Mouse (Mus musculus) intestine, postnatal 0 days (tissue): Measurements from ENCODE around the gene Prr15l. TPM values are rescaled to one million over a fixed set of nuclear protein-coding genes. Genes with fewer than 3 reads are reported as not detected.
A peak's percentile ranks its signal among the peaks of the same experiment; 100 is the strongest.

Source experiments
- ATAC-seq: fragments of 200-750 bp; cut with Nextera tagmentation; 2 replicates; pipeline ENCODE4 v1.8.0; 2017; ENCODE audit warnings: mild to moderate bottlenecking, moderate TSS enrichment, moderate library complexity
- H3K27ac ChIP-seq: fragments of 300-500 bp; sonication (generic); 2 replicates; pipeline ENCODE4 v1.5.1; 2014; ENCODE audit warnings: mild to moderate bottlenecking, low read depth, low read length, moderate library complexity
- H3K27me3 ChIP-seq: fragments of 300-500 bp; sonication (generic); replicated peaks from 2 replicates; pipeline ENCODE4 v1.6.1; 2014; ENCODE audit warnings: low read length, mixed read lengths; ENCODE audit not compliant: control insufficient read depth, insufficient read depth
- H3K36me3 ChIP-seq: fragments of 300-500 bp; sonication (generic); 2 replicates; pipeline ENCODE4 v1.6.1; 2014; ENCODE audit warnings: mild to moderate bottlenecking, moderate library complexity; ENCODE audit not compliant: control insufficient read depth, insufficient read depth
- H3K4me1 ChIP-seq: fragments of 300-500 bp; sonication (generic); replicated peaks from 2 replicates; pipeline ENCODE4 v1.6.1; 2014; ENCODE audit warnings: antibody characterized with exemption, low read length, mixed read lengths; ENCODE audit not compliant: control insufficient read depth, insufficient read depth
- H3K4me2 ChIP-seq: fragments of 300-500 bp; sonication (generic); replicated peaks from 2 replicates; pipeline ENCODE4 v1.6.1; 2014; ENCODE audit warnings: low read depth, mild to moderate bottlenecking, moderate library complexity
- H3K4me3 ChIP-seq: fragments of 300-500 bp; sonication (generic); 2 replicates; pipeline ENCODE4 v1.5.1; 2014; ENCODE audit warnings: low read depth, low read length
- H3K9ac ChIP-seq: fragments of 300-500 bp; sonication (generic); 2 replicates; pipeline ENCODE4 v1.6.1; 2014; ENCODE audit warnings: mild to moderate bottlenecking, low read depth, low read length
- H3K9me3 ChIP-seq: fragments of 300-500 bp; sonication (generic); 2 replicates; pipeline ENCODE4 v1.6.1; 2016; ENCODE audit warnings: mixed run types; ENCODE audit not compliant: control insufficient read depth
- CTCF ChIP-seq: sonication (generic); IDR thresholded peaks from 2 replicates; pipeline ENCODE4 v1.5.1; 2016; ENCODE audit warnings: low read depth, mild to moderate bottlenecking, control low read depth, antibody characterized with exemption, moderate library complexity
- WGBS: fragments of 180-500 bp; shearing (Covaris S2); extraction: QIAGEN DNeasy Blood & Tissue Kit; methylation state at CpG from one replicate; pipeline ENCODE4 v1.1.7; 2014; 5-methylcytosine and 5-hydroxymethylcytosine counted together
- polyA plus RNA-seq: library from polyadenylated mRNA; unstranded; fragments of >200 nt; fragmentation: Nextera tagmentation; extraction: Ambion mirVana; gene quantifications from 2 replicates; pipeline ENCODE4 v1.2.1, GENCODE M21; 2015

The Prr15l gene
- polyA plus RNA-seq, 1 experiment from 2014 or later, result 138 TPM

DNA sequence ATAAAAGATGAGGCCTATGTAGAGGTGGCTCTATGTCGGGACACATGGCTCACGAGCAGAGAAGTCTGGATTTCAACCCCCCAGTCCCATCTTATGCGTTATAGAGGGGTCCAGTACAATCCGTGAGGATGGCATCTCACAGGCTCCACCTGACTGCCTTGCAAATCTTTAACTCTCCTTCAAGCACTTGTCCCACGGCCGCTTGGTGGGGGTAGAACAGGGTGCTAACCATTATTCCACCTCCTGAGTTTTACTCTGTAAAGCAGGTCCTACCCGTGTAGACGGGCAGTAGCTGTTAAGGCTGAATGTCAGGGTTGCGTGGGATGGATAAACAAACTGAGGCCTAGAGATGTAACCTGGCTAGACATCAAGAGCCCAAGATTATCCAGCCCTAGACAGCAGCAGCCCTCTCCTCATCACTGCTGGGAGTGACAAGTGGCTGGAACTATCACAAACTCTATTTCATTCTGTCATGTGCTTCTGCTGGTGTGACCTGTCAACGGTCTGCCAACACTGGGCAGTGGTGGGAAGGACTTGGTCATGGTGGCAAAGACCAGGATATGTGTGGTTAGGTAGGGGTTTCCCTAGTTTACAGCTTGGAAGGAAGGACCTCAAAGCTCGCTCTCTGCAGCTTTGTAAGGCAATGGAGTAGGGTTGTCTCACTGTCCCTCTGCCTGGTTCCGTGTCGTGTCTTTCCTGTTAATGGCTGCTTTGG is 5.8 kb downstream of the Prr15l start:
- H3K9me3 ChIP-seq, result no peaks in the 10 kb centered on the region
- no peaks in the 10 kb centered on the region for H3K27me3 ChIP-seq
- no peak for TF ChIP-seq CTCF
- peaks cover 10% of the 10 kb centered on the region; the same call in 1 of the 2 replicates for H3K36me3 ChIP-seq
- H3K9ac ChIP-seq, result no peak overlapping the region
- 77% methylated on average over 13 of the region's 13 CpGs for WGBS
- peaks cover 8% of the 10 kb centered on the region; the same call in 1 of the 2 replicates for H3K4me1 ChIP-seq
- no peak overlapping the region for H3K4me3 ChIP-seq
- no peak for ATAC-seq
- peak overlapping the region; percentile 85 for H3K27ac ChIP-seq
- H3K4me2 ChIP-seq, result peak overlapping the region; percentile 0; the same call in 1 of the 2 replicates

DNA sequence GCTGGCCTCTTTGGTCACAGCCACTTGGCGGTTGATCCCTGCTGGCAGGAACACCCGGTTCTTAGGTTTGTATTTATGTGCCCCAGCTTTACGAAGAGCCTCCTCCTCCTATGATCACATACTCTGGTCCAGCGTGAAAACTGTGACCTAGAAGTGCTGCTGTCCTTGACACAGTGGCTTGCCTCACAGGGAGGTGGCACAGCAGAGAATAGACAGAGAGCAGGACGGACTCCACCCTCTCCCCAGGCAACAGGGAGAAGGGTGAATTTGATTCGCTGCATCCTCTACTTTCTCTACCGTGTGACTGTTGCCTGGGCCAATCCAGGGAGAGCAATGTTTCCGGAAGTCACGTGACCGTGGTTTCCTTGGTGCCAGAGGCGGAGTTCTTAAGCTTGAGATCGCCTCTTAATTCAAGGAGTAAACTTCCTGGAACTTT is 7.0 kb downstream of the Prr15l start:
- H3K9me3 ChIP-seq, result no peaks in the 10 kb centered on the region
- peaks cover 8% of the 10 kb centered on the region for H3K4me1 ChIP-seq
- peak; percentile 84 for ATAC-seq
- WGBS, result 11% methylated on average over 12 of the region's 12 CpGs
- 0 out of 2 replicates have a peak overlapping the region, but pooled peaks have one; percentile 22 for H3K9ac ChIP-seq
- H3K36me3 ChIP-seq, result peaks cover 19% of the 10 kb centered on the region
- no peaks in the 10 kb centered on the region for H3K27me3 ChIP-seq
- peak overlapping the region; percentile 43 for H3K4me2 ChIP-seq
- peak overlapping the region; percentile 11; the same call in 1 of the 2 replicates for H3K4me3 ChIP-seq
- peak overlapping the region; percentile 87 for H3K27ac ChIP-seq
- no peak for TF ChIP-seq CTCF

DNA sequence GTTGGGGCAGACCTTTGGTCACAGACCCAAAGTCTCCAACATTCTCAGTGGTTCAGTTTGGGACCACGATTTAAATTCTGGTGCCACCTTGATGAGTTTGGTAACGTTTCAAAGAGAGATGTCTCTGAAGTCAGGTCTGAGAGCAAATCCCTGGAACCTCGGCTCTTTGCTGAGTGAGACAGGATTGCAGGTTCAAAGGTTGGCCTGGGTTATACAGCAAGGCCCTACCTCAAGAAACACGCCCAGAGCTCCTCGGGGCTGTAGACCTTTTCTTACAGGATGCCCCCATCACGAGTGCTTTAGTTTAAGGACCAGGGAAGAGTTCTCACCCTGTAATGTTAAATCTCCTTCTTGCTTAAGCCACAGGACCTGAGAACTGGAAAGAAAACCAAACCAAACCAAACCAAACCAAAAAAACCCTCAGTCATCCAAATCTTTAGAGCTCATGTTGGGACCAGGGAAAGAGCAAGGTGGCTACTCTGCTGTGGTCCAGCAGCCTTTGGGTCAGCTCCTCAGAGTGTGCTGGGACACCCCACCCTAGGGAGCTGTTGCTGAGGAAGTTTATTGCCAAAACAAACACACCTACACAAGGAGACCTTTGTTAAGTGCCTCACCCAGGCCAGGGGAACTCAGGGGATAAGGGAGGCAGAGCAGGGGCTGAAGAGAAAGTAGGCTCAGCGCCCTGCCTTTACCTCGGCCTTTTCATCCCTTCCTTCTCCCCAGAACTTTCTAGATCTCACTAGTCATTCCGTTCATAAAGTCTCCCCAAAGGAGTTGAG is 8.2 kb downstream of the Prr15l start:
- peak overlapping the region; percentile 24 for H3K4me2 ChIP-seq
- peak overlapping the region; percentile 87 for H3K27ac ChIP-seq
- no peaks in the 10 kb centered on the region for H3K27me3 ChIP-seq
- ATAC-seq, result 0 out of 2 replicates have a peak, but pooled peaks have one; percentile 19
- WGBS, result 31% methylated on average over 9 of the region's 9 CpGs
- H3K36me3 ChIP-seq, result peaks cover 26% of the 10 kb centered on the region
- H3K9me3 ChIP-seq, result no peaks in the 10 kb centered on the region
- TF ChIP-seq CTCF, result no peak
- H3K4me3 ChIP-seq, result no peak overlapping the region
- 0 out of 2 replicates have a peak overlapping the region, but pooled peaks have one; percentile 3 for H3K9ac ChIP-seq
- H3K4me1 ChIP-seq, result peaks cover 8% of the 10 kb centered on the region

DNA sequence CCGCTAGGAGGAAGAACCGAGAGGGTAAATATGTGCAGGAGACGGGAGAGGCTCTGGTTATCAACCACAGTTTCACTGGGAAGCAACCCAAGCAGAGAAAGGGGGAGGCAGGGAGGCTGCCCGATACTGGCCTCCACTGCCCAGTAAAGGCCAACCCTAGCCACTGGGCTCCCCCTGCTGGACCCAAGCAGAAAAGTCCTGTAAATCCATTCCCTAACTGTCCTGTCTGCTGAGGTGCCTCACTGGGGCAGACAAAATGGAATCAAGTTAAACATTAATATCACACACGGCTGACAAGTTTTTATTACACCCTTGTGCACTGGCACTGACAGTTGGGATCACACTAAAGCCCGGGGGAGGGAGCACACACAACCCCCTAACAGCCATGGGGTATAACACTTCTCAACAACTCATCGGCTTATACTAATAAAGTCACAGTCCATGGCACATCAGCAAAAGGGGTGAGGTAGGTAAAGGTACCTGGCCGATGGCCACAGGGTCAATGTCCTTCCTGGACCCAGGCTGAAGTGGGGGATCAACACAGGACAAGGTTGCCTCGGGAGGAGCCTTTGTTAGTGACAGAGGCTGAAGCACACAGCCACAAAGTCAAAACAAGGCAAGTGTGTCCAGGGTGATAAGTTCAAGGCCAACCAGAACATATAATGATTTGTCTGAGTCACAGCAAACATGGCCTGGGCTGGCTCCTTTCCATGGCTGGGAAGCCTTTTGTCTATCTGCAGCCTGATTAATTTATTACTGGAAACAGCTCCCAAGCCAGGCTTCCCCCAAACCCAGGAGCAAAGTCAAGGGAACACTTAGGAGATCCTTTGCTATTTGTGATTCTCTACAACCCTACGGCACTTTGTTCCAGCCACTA is 9.9 kb downstream of the Prr15l start:
- 19% methylated on average over 10 of the region's 10 CpGs for WGBS
- H3K36me3 ChIP-seq, result peaks cover 26% of the 10 kb centered on the region
- peak overlapping the region; percentile 87 for H3K27ac ChIP-seq
- no peak overlapping the region for H3K9ac ChIP-seq
- H3K4me2 ChIP-seq, result peak overlapping the region; percentile 24; the same call in 1 of the 2 replicates
- H3K4me1 ChIP-seq, result peaks cover 5% of the 10 kb centered on the region
- peak; percentile 90 for TF ChIP-seq CTCF
- no peaks in the 10 kb centered on the region for H3K27me3 ChIP-seq
- H3K4me3 ChIP-seq, result no peak overlapping the region
- no peaks in the 10 kb centered on the region for H3K9me3 ChIP-seq
- peak; percentile 76 for ATAC-seq

DNA sequence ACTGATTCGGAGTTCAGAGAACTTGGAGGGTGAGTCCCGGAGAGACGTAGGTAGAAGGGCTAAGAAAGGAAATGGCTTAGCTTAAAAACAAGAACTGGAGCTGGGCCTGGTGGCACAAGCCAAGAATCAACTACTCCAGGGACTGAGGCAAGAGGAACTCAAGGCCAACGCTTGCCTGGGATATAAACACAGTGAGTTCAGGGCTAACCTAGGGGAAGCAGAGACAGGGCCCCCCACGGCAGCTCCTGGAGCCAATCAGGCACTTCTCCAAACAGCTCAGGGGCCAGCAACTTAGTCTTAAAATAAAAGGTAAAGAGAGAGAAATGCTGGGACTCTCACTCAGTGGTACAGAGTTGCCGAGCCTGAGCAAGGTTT is 10.5 kb downstream of the Prr15l start:
- H3K36me3 ChIP-seq, result peaks cover 26% of the 10 kb centered on the region
- WGBS, result 29% methylated on average over 6 of the region's 6 CpGs
- ATAC-seq, result no peak

More for the DNA sequence above, 10.5 kb downstream of the Prr15l start:
- no peak for TF ChIP-seq CTCF
- Histone ChIP-seq H3K9me3 (no peaks in the 10 kb centered on the region), H3K4me1 (peaks cover 5% of the 10 kb centered on the region), H3K4me3 (no peak overlapping the region), H3K4me2 (no peak overlapping the region), H3K27me3 (no peaks in the 10 kb centered on the region), H3K9ac (no peak overlapping the region), H3K27ac (peak overlapping the region; percentile 87)
